Mouse (Mus musculus): Measurements from ENCODE around the gene Neb. TPM values are rescaled to one million over a fixed set of nuclear protein-coding genes. Genes with fewer than 3 reads are reported as not detected.

The Neb gene
- total and polyA plus RNA-seq, 3 experiments: 0.12 to 0.70 TPM; not detected in 1

GRCm38 (mm10) chr2:52394529-52394928 lies 16.3 kb upstream of the Neb start:
- Histone ChIP-seq H3K4me3 (ENCODE audit: control insufficient read depth in 1 of 2, insufficient read depth in 1 of 2, low read depth in 2 of 2, low read length in 2 of 2) (no peak overlapping the region), H3K4me1 (ENCODE audit: control insufficient read depth in 1 of 2, insufficient read depth in 2 of 2, low read length in 2 of 2) (peaks cover 5 to 11% of the 10 kb centered on the region in 2 experiments), H3K27me3 (ENCODE audit: control insufficient read depth in 1 of 2, insufficient read depth in 2 of 2, low read length in 2 of 2) (no peaks in the 10 kb centered on the region), H3K36me3 (ENCODE audit: control insufficient read depth in 1 of 2, insufficient read depth in 2 of 2, low read length in 2 of 2) (peaks cover 0 to 5% of the 10 kb centered on the region in 2 experiments; a peak in 2 of 4 replicates), H3K9me3 (replicated peaks; ENCODE audit: insufficient read depth, low read length) (no peaks in the 10 kb centered on the region), H3K9ac (ENCODE audit: control insufficient read depth, low read depth, low read length, poor library complexity, severe bottlenecking) (no peak overlapping the region), H3K79me2 (ENCODE audit: control insufficient read depth, insufficient read depth, low read length, poor library complexity) (no peaks in the 10 kb centered on the region), H3K27ac (ENCODE audit: control insufficient read depth, low read depth, low read length) (no peak overlapping the region)
- peak; percentile 47 for DNase-seq (ENCODE audit: low read depth, low spot score)
- TF ChIP-seq JUND (IDR thresholded peaks at IDR 0.05; ENCODE audit: low read depth, low read length): no peak
- TF ChIP-seq TBP (IDR thresholded peaks at IDR 0.05; ENCODE audit: low read depth, low read length): no peak
- no peak for TF ChIP-seq MAZ (IDR thresholded peaks at IDR 0.05; ENCODE audit: low read depth, low read length)
- no peak for TF ChIP-seq MYC (IDR thresholded peaks at IDR 0.05; ENCODE audit: low read depth, low read length)
- no peak for TF ChIP-seq MXI1 (IDR thresholded peaks at IDR 0.05; ENCODE audit: low read depth, low read length)
- no peak for TF ChIP-seq ELF1 (IDR thresholded peaks at IDR 0.05; ENCODE audit: low read depth, low read length)
- no peak for TF ChIP-seq GABPA (IDR thresholded peaks at IDR 0.05; ENCODE audit: low read depth, low read length)
- TF ChIP-seq HCFC1 (IDR thresholded peaks at IDR 0.05; ENCODE audit: low read depth, low read length): no peak
- TF ChIP-seq TCF12 (IDR thresholded peaks at IDR 0.05; ENCODE audit: low read depth, low read length): no peak
- TF ChIP-seq UBTF (IDR thresholded peaks at IDR 0.05; ENCODE audit: borderline replicate concordance, insufficient read depth, low read depth, low read length): no peak

DNA sequence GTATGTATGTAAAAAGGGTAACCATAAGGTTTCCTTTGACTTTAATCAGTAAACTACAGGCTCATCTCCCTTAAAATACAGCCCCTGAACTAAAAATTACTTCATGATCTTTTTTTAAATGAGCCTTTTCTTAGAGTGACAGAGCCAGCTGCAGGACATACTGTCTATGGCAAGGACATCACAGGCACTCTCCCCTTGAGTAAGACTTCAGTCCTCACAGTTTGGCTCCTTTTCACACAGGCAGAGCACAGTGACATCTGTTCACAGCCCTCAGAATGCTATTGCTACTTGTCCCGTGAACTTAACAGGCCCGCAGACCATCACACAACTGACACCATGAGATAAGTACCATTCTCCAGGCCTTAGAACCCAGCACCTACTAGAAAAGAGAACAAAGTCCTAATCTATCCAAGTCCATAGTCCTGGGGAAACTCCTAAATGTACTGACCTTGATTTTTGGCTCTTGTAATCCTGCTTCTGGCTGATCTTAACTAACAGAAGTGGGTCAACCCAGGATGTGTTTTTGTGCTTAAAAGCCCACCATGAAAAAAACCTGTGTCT lies 12.2 kb upstream of the Neb start:
- H3K79me2 ChIP-seq (ENCODE audit: control insufficient read depth, insufficient read depth, low read length, poor library complexity): no peaks in the 10 kb centered on the region
- H3K9me3 ChIP-seq (replicated peaks; ENCODE audit: insufficient read depth, low read length): no peaks in the 10 kb centered on the region
- no peak overlapping the region for H3K9ac ChIP-seq (ENCODE audit: control insufficient read depth, low read depth, low read length, poor library complexity, severe bottlenecking)
- peak; percentile 51 for DNase-seq (ENCODE audit: low read depth, low spot score)
- H3K4me3 ChIP-seq (ENCODE audit: control insufficient read depth in 1 of 2, insufficient read depth in 1 of 2, low read depth in 2 of 2, low read length in 2 of 2): no peak overlapping the region
- H3K27ac ChIP-seq (ENCODE audit: control insufficient read depth, low read depth, low read length): no peak overlapping the region
- peaks cover 0 to 5% of the 10 kb centered on the region in 2 experiments; a peak in 2 of 4 replicates for H3K36me3 ChIP-seq (ENCODE audit: control insufficient read depth in 1 of 2, insufficient read depth in 2 of 2, low read length in 2 of 2)
- TF ChIP-seq GATA1 (IDR thresholded peaks at IDR 0.05; ENCODE audit: low read depth, low read length): peak; percentile 40; the same call in 1 of the 2 replicates
- 0 out of 2 replicates have a peak, but pooled peaks have one; percentile 12 for TF ChIP-seq TCF12 (IDR thresholded peaks at IDR 0.05; ENCODE audit: low read depth, low read length)
- peak; percentile 23; the same call in 1 of the 2 replicates for TF ChIP-seq TAL1 (IDR thresholded peaks at IDR 0.05; ENCODE audit: low read length)
- no peak for TF ChIP-seq MYB (IDR thresholded peaks at IDR 0.05; ENCODE audit: low read depth, low read length)
- peak; percentile 39 to 55; a peak in 2 of 4 replicates for TF ChIP-seq EP300 (IDR thresholded peaks at IDR 0.05; ENCODE audit: low read depth in 1 of 2, low read length in 2 of 2)
- H3K27me3 ChIP-seq (ENCODE audit: control insufficient read depth in 1 of 2, insufficient read depth in 2 of 2, low read length in 2 of 2): no peaks in the 10 kb centered on the region
- H3K4me1 ChIP-seq (ENCODE audit: control insufficient read depth in 1 of 2, insufficient read depth in 2 of 2, low read length in 2 of 2): peaks cover 5 to 11% of the 10 kb centered on the region in 2 experiments

Data from MEL (cell line).